Mouse (Mus musculus) urinary bladder, postnatal 4 days (tissue): ENCODE data around the gene Trim47.

Source experiments
- DNase-seq, 2 experiments: peaks; one replicate each; pipeline ENCODE4 v3.0.0; 2021 to 2022; ENCODE audit warnings: low spot score in 2 of 2

Gene Trim47

DNA sequence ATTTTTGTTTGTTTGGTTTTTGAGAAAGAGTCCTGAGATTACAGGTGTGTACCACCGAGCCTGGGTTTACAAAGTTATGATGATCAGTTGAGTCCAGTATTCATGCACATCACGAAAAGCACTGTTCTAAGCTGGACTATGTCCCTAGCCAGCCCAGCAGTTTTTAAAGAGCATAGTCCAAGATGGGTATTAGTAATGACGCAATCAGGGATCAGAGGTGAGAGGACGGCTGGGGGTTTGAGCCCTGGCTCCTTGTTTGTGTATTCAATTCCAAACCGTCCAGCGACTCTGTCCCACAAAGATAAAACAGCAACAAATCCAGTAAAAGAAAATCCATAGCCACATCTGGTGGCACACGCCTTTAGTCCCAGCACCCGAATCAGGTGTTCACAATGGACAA lies 38.8 kb downstream of the Trim47 start:
- no peak for DNase-seq

DNA sequence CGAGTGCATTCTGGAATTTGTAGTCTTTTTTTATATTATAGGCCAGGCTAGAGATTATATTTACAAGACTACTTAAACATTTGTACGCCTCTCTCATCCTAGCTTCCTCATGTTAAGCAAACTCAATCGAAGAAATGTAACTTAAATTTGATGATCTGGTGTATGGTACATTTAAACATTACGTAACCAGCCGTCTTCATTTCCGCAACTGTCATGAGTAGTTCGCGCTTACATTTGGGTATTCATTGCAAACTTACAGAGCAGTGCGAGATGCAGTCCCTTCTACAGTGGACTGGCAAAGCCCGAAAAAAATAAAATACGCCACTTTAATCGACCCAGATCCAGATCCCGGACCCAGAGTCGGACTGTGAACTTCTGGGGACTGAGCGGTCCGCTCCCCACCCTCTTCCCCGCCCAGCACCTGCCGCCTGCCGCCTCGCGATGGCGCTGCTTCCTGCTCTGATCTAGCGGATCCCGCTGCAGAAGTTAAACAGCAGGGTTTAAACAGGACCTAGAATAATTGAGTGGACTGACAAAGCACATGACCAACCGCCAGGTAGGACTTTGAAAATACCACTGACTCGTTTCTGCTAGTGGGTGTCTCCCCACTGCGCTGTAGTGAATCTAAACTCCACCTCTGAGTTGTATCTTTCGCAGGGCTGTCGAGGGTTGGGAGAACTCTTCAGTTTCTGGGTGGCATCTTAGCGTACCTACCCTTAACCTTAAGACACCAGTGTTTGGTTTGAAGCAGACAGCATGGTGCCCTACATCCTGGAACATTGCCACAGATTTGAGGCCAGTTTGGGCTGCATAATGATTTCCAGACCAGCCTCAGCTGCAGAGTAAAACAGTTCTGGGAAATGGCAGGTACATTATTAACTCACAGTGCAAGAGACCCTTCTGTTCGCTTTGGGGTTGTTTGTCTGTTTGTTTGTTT lies 39.5 kb downstream of the Trim47 start:
- DNase-seq, result peak; percentile 81 to 89

DNA sequence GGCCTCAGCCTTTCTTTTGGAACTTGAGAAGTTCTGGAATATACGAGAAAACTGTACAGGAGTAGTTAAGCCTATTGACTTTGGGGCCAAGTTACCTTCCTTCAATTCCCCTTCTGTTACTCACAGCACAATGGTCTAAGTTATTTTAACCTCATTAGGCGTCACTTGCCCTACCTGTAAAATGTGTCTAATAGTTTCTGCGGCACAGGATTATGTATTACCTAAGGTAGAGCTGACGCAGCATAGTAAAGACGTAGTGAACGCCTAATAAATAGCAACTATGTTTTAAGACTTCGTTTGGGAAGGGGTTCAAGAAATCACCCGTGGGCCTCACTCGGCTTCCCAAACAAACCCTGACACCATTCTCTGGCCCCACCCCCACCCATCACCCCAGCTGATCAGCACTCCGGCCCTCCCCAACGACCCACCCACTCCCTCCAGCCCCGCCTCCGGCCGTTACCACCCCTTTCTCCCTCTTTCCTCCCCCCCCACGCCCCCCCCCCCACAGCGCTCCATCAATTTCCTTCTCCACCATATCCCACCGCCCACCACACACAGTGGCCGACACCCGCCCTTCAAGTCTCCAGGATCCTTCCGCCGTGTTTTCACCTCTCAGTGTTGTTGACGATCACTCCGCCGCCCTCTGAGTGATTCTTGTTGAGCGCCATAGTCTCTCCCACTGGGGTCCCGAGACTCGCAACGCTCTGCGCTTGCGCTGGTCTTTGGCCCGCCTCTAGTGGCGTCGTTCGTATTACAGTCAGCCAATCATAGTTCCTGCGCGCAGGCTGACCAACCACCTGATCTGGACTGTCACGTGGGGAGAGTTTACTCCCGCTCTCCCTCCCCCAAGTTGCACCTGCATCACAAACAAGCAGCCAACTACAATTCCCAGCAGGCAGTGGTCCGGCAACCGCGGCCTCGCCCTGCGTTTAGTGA lies 40.5 kb downstream of the Trim47 start, which contains the start of gene Wbp2:
Gene Wbp2 (minus strand): TSS at position 738 of the 936 bp plus-strand sequence.
- DNase-seq, result peak; percentile 97

DNA sequence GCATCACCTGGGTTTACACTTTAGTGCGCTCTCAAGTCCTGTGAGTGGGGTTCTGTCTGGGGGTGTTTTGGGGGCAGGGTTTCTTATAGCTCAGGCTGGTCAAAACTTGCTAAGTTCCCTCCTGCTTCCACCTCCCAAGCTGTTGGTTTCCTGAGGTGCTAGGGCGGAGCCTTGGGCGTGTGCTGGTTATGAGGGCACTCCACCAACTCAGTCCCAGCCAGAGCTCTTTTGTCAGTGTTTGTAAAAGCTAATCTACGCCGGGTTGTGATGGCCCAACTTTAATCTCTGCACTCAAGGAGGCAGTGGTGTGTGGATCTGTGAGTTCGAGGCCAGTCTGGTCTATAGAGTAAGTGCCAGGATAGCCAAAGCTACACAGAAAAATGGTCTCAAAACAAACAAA lies 42.8 kb downstream of the Trim47 start:
- no peak for DNase-seq

DNA sequence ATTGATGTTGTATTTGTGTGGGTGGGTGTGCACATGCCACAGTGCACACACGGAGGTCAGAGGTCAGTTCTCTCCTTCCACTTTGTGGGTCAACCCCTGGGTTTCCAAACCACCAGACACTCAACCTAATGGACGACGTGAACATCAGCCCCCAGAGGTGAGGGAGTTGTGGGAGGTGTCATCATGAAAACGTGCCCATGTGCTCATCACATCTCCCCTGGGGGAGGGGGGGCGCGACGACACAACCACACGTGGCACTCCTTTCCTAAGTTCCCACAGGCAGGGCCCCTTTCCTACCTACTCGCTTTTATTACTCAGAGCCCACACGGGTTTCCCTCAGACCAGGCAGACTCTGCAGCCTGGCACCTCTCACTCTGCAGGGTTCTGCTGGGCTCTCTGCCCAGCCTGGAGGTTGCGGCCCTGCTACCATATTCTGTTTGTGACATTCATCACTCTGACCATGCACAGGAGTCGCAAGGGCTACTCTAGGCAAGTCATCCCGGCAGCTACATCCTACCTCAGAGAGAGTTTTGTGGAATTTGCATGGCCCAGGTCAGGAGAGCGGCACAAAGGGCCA lies 43.8 kb downstream of the Trim47 start:
- DNase-seq, result no peak

DNA sequence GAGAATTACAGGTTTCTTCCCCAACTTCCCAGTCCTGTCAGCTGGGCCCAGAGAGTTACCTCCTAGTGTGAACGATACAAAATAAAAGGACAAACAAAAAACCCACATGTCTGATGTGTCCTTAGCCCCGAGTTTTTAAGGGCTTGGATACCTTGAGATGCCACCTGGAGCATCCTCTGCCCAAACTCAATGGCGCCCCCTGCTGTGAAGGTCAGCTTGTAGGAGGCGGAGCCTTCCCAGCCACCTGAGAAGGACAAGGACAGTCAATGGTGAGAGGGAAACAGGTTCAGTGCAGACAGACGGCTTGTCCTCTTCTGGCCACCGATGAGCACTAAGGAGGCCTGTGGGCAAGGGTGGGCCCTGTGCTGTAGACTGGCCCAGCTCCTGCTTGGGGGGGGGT lies 45.9 kb downstream of the Trim47 start:
- DNase-seq, result peak in 1 of 2 experiments; percentile 77

DNA sequence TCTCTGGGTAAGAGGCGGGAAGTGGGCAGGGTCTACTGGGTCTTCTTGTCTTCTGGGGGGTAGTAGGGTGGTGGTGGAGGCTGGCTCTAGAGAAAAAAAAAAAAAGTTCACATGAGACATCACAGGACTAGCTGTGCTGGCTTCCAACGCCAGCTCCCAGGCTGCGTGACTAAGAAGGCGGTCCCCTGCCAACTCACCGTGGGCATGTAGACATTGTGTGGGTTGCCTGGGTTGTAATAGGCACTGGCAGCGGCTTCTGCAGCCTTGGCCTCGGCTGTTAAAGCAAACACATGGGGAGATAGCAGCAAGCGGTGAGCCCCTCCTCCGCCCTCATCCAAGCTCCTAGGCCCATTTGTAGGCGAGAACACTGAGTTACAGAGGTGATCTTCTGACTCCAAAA lies 47.5 kb downstream of the Trim47 start:
- no peak for DNase-seq

DNA sequence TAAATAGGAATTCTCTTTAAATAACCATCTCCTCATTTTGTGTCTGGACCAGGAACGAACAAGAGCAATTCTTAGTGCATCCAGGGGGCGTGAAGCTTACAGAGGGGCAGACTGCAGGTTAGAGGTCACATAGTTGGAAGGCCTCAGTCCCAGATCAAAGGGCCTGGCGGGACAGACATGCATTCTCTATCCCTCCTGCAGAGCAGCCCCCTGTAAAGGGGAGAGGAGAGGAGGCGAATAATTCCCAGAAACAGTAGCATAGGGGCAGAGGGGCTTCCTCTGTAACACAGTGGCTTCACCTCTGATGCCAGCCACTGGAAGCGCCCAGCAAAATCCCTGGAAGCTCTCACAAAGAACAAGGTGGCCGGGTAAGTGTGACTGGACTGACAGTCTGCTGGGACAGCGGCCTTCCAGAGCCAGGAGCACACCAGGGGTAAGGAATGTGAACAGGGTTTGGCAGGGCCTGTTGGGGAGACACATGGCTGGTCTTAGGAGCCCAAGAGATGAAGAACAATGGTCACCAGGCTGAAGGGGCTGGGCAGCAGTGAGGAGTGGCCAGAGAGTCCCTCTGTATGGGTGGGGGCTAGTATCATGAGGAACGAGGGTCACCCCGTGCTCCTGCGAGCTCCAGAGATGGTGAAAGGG lies 48.2 kb downstream of the Trim47 start:
- no peak for DNase-seq

DNA sequence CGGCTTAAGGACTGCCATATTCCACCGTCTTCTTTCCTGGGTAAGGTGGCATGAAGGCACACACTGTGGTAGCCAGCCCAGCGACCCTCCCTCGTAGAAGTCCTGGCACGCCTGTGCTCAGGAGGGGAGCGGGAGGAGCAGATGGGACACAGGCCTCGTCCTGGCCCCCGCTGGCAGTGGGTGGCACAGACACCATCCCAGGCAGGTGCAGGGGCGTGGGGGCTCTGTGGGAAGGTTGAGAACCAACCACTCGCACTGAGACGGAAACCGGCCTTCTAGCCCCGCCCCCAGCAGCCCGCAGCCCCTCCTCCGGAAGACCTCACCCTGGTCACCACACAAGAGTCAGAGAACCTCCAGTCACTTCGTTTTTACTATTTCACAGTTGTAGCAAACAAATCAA lies 48.8 kb downstream of the Trim47 start:
- no peak for DNase-seq

DNA sequence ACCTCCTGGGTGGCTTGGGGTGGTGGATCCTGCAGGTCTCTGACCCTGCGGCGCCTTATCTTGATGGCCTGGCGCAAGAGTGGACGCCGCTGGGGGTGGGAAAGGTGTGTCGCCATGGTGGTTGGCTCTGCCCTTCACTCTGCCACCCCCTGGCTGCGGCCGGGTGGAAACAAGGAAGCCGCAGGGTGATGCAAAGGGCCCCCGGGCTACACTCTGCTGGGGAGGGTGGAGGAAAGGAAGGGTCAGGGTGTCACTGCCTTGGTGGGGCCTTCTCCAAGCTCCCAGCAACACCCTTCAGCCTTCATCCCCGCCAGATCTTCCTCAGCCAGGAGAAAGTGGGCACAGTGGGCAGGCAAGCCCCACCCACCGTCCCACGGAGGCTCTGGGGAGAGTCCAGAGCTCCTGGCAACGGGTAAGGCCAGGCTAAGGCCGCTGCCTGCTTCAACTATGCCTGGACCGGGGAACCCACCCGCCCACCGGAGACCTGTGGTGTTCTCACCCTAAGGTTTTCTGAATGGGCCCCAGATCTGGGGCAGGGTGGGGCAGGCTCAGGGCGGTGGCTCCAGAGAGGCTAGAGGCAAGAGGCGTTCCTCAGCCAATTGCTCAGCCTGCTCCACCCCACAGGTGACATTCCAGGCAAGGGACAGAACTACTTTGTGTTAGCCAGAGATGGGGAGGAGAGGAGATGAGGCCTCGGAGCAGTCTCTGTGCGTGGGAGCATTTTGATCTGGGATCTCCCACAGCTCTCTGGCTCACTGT lies 49.4 kb downstream of the Trim47 start, which contains the start of gene Unc13d:
Gene Unc13d (minus strand): TSS at position 516 of the 759 bp plus-strand sequence.
- DNase-seq, result no peak

DNA sequence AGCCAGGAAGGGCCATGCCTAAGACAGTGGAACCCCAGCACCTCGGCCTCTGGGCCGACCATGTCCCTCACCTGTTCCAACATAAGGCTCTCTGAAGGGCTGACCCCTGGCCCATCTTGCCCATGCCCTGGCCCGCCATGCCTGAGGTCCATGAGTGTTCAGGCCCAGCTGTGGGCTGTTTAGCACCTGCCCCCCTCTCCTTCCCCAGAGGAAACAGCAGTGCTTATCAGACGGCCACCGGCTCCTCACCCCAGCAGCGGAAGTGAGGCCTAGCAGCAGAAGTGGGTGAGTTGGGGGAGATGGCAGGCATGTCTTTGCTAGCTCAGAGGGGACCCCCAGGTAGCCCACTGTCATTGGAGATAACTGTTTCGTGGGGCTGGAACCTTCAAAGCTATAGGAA lies 50.2 kb downstream of the Trim47 start:
- DNase-seq, result no peak

DNA sequence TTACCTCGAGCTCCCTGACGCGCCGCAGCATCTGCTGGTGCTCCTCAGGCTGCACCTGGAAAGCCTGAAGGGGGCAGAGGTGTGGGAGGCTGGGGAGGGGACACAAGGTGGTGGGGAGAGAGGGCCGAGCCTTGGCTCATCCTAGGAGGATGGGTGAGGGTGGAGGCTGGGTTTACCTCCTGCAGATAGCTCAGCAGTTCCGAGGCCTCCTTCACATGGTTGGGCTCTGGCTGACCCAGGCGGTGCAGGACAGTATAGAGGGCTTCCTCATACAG lies 50.8 kb downstream of the Trim47 start:
- DNase-seq, result no peak

DNA sequence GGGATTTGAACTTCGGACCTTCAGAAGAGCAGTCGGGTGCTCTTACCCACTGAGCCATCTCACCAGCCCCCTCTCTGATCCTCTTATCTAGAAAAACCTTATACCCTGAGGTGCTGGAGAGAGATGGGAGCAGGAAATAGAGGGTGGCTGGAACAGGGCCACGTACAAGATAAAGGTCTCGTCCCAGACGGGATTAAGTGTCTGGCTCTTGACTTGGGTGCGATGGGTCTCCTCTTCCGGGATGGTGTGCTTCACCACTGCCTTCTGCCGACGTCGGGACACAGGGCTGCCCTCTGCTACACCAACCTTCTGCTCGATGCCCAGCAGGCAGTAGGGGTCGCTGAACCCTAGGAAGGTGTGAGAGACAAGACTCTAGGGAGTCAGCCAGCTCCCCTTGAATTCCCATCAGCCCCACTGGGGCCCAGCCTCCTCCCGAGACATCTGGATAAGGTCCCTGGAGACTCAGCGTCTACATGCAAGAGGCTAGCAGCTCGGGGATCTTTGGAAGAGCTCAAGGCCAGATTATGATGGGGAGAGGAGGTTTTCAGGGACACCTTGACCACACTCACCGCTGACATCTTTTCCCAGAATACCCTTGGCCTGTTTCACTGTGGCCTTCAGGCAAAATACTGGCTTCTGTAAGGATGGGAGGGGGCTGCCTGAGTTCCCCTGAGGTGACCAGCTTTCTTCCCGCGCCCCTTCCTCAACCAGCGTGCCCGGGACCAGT lies 51.3 kb downstream of the Trim47 start:
- DNase-seq, result no peak

DNA sequence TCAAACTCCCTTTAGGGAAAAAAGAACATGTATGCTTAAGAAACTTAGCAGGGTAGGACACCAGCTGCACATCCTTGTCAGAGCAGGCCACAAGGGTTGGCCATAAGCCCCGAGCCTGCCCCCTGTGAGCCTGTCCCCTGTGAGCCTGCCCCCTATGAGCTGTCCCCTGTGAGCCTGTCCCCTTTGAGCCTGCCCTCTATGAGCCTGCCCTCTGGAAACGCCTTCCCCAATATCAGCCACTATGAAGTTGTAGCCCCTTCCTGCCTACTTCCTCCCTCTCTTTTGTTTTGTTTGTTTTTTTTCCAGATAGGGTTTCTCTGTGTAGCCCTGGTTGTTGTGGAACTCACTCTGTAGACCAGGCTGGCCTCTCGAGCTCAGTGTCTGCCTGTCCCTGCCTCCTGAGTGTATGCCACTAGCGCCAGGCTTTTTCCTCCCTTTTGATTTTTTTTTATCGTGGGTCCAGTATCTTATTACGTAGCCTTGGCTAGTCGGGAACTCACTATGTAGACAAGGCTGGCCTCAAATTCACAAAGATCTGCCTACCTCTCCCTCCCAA lies 52.5 kb downstream of the Trim47 start:
- no peak for DNase-seq

DNA sequence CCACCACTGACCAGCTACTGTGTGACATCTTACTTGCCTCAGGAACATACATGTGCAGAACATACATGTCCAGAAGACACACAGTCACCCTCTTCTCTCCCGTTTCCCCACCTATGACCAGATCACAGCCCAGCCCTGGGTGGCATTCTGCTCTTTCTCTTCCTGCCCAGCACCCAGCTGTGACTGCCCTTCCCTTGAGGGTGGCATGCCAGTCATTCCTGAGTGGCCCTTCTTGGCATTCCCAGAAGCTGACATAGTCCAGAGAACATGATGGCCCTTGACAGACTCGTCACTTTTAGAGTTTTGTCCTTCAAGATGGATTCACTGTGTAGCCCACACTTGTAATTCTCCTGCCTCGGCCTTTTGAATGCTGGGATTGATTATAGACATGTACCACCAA lies 54.4 kb downstream of the Trim47 start:
- DNase-seq, result no peak

DNA sequence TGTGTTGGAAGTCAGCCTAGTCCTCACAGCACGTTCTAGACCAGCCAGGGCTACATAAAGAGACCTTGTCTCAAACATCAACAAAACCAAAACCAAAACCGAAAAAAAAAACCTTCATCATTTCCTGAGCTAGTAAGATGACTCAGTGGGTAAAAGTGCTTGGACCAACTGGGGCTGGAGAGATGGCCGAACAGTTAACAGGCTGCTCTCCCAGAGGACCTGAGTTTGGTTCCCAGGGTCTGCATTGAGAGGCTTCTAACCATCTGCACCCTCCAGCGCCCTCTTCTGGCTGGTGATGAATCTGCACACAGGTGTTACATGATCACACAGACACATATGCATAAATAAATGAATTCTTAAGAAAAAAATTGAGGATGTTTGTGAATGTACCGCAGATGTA lies 55.5 kb downstream of the Trim47 start:
- no peak for DNase-seq

DNA sequence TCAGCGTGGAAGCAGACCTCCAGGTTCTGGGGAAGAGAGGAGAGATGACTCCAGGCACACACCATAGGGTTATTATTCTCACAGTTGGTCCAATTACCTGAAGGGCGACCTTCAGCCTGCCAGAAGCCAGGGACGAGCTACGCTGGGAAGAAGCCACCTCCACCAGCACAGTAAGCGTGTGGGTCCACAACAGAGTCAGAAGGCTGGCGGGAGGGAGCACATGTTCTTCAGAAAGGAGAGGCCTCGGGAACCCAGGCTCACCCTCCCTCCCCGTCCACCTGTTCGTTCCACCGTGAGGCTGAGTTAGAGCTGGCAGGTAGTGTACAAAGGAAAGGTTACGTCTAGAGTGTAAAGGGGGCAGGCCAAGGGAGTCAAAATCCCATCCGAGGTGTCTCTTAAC lies 61.7 kb downstream of the Trim47 start:
- DNase-seq, result no peak

DNA sequence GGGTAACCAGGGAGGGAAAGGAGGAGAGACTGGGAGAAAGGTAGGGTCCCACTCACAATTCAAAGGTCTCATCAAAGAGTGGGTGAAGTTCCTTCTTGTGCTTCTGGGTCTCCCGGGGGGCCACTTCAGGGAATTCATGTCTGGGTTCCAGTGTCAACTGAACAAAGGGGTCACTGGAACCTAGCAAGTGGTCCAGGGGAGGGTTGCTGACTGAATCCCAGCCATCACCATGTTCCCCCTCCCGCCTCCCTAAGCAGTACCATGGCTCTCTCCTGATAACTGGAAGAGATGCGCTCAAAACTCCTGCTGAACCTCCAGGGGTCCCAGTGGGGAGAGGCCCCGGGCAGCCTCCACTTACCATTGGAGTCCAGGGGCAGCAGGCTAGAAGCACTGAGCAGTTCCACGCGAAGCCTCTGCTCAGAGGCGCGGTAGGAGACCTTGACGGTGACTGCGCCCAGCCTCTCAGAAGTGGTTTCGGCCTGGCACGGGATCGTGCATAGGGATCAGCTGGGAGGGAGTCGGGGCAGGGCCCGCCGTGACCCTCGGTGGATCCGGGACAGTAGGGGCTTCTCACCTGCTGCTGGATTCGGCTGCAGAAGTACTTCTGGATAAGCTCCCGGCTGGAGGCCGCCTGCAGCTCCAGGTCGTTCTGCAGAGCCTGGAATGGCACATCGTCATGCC lies 62.7 kb downstream of the Trim47 start:
- DNase-seq, result no peak

DNA sequence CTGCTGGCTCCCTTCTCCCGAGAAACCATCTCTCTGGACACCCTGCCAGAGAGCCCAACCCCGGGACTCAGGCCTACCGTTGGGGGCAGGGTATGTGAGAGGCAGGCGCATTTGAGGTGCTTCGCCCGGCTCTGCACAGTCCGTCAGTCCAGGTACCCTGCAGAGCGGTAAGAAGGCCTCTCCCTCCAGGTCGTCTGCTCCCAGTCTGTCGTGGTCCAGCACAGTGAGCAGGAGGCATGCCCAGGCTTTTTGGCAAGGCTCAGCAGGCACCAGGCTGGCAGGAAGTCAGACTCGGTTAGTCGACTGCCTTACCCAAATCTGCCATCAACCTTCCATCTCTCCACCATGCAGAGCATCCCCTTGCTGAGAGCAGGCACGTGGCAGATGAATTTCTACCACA lies 63.4 kb downstream of the Trim47 start:
- no peak for DNase-seq

DNA sequence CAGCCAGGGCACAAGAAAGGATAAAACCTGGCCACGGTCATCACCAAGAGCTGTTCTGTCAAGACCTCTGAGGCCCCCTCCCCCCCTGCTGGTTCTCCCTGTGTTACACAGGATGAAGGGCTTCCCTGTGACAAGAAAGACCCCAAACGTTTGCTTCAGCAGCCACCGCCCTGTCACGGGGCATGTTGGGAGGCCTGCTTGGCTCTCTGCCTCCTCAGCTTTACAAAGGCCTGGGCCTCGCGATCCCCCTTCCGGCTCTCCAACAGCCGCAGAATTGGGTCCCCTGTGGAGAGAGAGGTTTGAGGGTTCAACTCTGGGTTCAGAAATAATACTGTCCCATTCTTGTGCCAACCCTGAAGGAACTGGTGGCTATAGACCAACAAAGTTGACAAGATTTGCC lies 64.5 kb downstream of the Trim47 start:
- DNase-seq, result no peak
